Mouse (Mus musculus) gastrocnemius, adult 18-20 months (tissue): ENCODE measurements around the gene Hhat. TPM values are rescaled to one million over a fixed set of nuclear protein-coding genes. Genes with fewer than 3 reads are reported as not detected.

Experiments used
- DNase-seq: peaks from one replicate; pipeline ENCODE4 v3.0.0; 2021; ENCODE audit warnings: low spot score
- long read RNA-seq, 2 experiments: library from polyadenylated mRNA; stranded (forward); transcript quantifications; one replicate each; pipeline ENCODE4 v2.0.0; 2021
- total RNA-seq, 2 experiments: library from RNA; stranded (reverse); gene quantifications; 2 replicates each; pipeline ENCODE4 v1.2.3; 2021

Hhat gene
- total RNA-seq = 1 to 10 TPM; 1.2 to 1.3 TPM
- long read RNA-seq, experiment 1 = 0 reads
- long read RNA-seq, experiment 2 = 0 reads

GRCm38 (mm10) chr1:192770495-192771331 is at the start of gene Hhat:
Gene Hhat (minus strand): TSS chr1:192771223.
- peak; percentile 52 for DNase-seq

- DNase-seq = no peak
Observed at GRCm38 (mm10) chr1:192818334-192818733, 47.3 kb upstream of the Hhat start.

GRCm38 (mm10) chr1:192815789-192816188 is 44.8 kb upstream of the Hhat start:
- DNase-seq = no peak

DNA sequence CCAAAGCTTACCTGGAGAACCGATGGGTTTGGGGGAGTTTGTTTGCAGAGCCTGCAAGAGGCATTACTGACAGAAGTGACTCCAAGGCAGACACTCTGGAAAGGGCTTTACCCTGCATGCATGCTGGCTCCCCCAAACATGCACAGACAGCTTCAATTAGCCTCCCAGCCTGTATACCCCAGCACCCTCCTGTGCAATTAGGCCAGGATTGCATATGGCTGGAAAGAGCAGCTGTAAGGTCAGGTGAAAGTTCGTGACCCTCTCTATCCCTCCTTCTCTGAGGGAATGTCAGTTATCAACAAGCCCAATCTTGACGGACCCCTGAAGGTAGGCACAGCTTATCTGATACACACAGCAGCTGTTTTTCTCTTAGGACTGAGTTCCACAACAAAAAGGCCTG is 43.7 kb upstream of the Hhat start:
- no peak for DNase-seq

DNA sequence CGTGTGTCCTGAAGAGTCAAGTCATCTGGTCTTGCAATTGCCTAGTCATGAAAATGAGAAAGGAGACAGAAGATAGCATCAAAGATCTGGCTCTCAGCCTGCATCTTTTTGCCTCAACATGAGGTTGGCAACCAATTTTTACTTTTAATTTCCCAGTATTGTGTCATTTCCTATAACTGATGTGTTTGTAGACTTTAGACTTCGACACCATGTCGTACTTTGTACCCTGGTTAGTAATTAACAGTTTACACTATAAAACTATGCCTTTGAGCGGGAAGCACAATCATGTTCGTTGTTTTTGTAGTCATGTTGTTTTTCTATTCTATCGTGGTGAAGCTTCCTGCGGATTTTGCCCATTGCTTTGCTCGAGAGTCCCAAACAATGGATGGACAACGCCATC is 41.7 kb upstream of the Hhat start:
- DNase-seq = no peak

GRCm38 (mm10) chr1:192812290-192812689 is 41.3 kb upstream of the Hhat start:
- no peak for DNase-seq

GRCm38 (mm10) chr1:192806168-192807157 is 35.4 kb upstream of the Hhat start:
- DNase-seq = peak; percentile 41

- no peak for DNase-seq
Observed at GRCm38 (mm10) chr1:192800338-192800737, 29.3 kb upstream of the Hhat start.

DNA sequence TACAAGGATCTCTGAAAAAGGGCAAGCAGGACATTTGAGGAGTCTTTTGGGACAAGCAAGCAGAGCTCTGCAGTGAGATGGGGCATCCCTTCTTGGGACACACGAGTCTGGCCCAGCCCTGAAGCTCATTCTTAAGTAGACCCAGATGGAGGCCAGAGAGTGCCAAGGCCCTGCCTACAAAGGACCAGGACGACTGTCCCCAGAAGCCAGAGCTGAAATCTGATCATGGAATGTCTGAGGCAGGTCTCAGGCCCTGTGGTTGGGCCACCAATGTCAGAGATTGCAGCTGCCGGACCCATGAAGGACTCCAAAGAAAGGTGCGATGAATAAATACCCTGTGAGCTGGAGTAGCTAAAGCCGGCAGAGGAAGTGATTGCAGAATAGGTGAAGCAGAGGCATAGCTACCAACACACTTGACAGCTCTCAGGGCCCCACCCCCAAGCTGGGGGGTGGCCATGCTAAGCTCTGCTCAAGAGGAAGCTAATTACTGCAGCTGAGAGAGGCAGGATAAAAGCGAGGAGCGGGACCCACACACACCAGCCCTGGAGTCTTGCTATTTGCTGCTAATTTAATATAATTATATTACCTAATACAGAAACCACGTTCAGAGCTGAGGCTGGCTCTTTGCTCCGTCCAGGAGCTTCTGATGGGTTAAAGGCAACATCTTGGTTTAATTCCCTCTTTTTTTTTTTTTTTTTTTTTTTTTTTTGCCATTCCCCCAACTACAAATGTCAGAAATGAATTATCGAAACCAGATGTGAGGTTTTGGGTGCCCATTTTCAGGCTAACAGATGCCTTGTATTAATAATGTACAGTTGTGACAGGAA is 28.4 kb upstream of the Hhat start:
- peak; percentile 56 for DNase-seq

DNA sequence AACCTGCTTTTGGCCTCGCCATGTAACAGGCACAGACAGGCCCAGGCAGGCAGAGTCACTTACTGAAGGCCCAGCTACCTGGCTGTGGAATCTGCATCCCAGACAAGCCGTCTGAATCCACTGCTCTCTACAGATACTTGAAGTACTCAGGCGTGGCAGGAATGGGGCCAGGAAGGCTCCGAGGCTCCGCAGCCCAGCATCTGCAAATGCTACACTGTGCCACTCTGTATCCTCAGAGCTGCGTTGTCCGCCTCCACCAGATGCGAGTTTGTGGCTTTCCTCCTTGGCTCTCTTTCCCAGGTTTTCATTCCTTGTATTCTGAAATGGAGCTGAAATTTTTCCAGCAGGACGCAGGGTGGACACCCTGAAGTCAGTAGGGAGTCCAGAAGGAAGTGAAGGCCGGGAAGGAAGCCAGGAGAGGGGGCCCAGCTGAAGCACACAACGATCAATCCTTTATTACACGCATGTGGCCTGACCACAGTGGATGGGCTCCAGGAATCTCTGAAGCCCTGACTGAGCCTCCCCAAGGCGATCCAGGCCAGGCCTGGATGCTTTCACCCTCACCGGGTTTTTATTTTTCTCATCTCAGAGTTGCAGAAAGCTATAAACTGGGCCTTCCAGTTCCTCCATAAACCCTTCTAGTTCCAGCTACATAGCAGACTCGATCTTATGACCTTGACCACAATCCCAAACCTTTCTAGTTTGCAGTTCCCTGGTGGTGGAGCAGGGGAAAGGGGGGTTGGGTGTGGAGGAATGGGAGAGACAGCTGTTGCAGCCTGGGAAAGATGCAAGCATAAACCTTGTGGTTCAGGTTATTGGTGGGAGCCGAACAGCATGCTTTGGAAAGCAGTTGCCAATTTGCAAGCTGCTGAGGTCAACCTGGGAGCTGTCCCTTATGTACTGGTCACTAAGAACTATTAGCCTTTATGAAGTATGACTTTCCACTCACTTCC is 27.5 kb upstream of the Hhat start:
- DNase-seq = peak; percentile 79

DNA sequence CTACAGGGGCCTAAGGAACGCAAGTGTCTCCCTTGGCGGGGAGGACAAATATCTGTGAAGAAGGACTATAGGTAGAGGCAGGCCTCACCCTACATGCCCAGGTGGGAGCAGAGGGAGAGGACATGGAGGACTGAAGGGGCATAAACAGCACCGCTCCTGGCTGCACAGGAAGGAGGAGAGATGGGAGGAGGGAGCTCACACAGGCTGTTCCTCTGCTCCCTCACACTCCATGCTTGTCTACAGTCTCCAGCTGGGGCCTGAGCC is 25.9 kb upstream of the Hhat start:
- DNase-seq = no peak

GRCm38 (mm10) chr1:192796201-192797010 is 25.4 kb upstream of the Hhat start:
- DNase-seq = no peak

- DNase-seq = no peak
Observed at GRCm38 (mm10) chr1:192794957-192795745, 24.1 kb upstream of the Hhat start.

DNA sequence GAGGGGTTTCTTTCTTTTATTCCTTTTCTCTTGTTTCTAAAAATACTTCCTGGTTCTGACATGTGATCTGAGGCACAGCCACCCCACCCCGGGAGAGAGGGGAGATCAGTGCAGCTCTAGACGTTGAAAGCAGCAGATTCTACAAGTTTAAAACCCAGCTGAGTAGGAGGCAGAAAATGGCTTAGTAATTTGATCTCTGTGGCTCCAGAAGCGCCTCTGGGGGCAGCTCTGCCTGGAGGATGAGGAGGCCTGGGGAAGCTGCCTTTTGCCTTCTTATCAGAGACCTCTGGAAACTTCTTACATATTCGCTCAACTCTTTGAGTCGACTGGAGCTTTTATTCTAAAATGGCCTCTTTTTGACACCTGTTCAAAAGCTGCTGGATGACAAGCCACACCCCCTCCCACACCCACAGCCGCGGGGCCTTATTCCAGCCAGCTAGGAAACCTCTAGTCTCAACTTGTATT is 20.9 kb upstream of the Hhat start:
- DNase-seq = no peak

DNA sequence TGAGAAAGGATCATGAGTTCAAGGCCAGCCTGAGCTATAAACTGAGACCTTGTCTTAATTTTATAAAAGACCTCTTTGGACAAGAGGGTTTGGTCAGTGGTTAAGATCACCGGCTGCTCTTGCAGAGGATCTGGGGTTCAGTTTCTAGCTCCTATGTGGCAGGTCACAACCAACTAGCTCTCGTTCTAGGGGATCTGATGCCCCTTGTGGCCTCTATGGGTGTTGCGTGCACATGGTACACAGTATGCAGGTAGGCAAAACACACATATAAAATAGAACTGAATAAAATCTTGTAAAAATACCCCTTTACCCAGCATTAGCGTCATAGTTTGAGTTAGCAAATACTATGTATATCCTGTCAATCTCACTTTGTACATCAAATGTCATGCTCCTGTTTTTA is 19.4 kb upstream of the Hhat start:
- DNase-seq = no peak

- peak; percentile 76 for DNase-seq
Observed at GRCm38 (mm10) chr1:192789828-192790227, 18.8 kb upstream of the Hhat start.

DNA sequence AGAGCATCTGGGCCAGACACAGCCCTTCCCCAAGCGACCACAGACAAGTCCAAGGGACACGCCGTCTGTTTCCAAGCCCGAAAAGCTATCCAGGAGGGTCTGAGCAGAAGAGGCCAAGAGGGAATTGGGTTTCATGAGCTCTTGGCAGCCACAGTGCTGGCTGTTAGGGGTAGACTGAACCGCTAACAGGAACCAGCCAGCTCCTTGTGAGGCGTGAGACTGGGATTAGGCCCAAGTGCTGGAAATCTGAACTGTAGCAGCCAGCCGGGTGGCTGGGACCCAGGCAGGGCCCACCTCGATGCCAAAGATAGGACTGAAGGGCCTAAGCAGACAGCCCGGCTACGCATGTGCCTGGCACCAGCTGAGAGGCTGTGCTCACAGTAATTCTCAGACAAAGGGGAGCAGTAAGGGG is 18.1 kb upstream of the Hhat start:
- DNase-seq = peak; percentile 94

GRCm38 (mm10) chr1:192786194-192786593 is 15.2 kb upstream of the Hhat start:
- no peak for DNase-seq
